Mouse (Mus musculus) limb, embryonic 11.5 days (tissue): ENCODE results near the gene Olfr750. TPM values are rescaled to one million over a fixed set of nuclear protein-coding genes. Genes with fewer than 3 reads are reported as not detected.

Experiments
- ATAC-seq: fragments of 200-750 bp; cut with Nextera tagmentation; 2 replicates; pipeline ENCODE4 v1.8.0; 2017; ENCODE audit warnings: low read depth; ENCODE audit not compliant: insufficient number of reproducible peaks, low FRiP score, low TSS enrichment
- DNase-seq: peaks from one replicate; pipeline ENCODE4 v3.0.0-alpha.2; 2015; ENCODE audit warnings: low spot score
- H3K27ac ChIP-seq: fragments of 300-500 bp; sonication (generic); replicated peaks from 2 replicates; pipeline ENCODE4 v1.5.1; 2014; ENCODE audit warnings: low read depth, mild to moderate bottlenecking, low read length
- H3K27me3 ChIP-seq: fragments of 300-500 bp; sonication (generic); 2 replicates; pipeline ENCODE4 v1.6.1; 2014; ENCODE audit warnings: mild to moderate bottlenecking, low read length, mixed read lengths; ENCODE audit not compliant: control insufficient read depth, insufficient read depth
- H3K36me3 ChIP-seq: fragments of 300-500 bp; sonication (generic); 2 replicates; pipeline ENCODE4 v1.6.1; 2014; ENCODE audit warnings: mild to moderate bottlenecking, low read length, moderate library complexity, mixed read lengths; ENCODE audit not compliant: control insufficient read depth, insufficient read depth
- H3K4me1 ChIP-seq: fragments of 300-500 bp; sonication (generic); 2 replicates; pipeline ENCODE4 v1.6.1; 2014; ENCODE audit warnings: low read length, mixed read lengths; ENCODE audit not compliant: control insufficient read depth, insufficient read depth
- H3K4me2 ChIP-seq: fragments of 300-500 bp; sonication (generic); 2 replicates; pipeline ENCODE4 v1.6.1; 2014; ENCODE audit warnings: low read depth, mild to moderate bottlenecking, moderate library complexity; ENCODE audit not compliant: severe bottlenecking
- H3K4me3 ChIP-seq: fragments of 300-500 bp; sonication (generic); 2 replicates; pipeline ENCODE4 v1.5.1; 2014; ENCODE audit warnings: low read depth, low read length
- H3K9ac ChIP-seq: fragments of 300-500 bp; sonication (generic); 2 replicates; pipeline ENCODE4 v1.6.1; 2014; ENCODE audit warnings: mild to moderate bottlenecking, low read length
- H3K9me3 ChIP-seq: fragments of 300-500 bp; sonication (generic); 2 replicates; pipeline ENCODE4 v1.6.1; 2016; ENCODE audit warnings: low read length; ENCODE audit not compliant: control insufficient read depth
- WGBS: fragments of 180-500 bp; shearing (Covaris S2); extraction: QIAGEN DNeasy Blood & Tissue Kit; methylation state at CpG from one replicate; pipeline ENCODE4 v1.1.7; 2014; 5-methylcytosine and 5-hydroxymethylcytosine counted together
- polyA plus RNA-seq: library from polyadenylated mRNA; unstranded; fragments of >200 nt; fragmentation: Nextera tagmentation; extraction: Ambion mirVana; gene quantifications from 2 replicates; pipeline ENCODE4 v1.2.1, GENCODE M21; 2014

Olfr750 gene
- polyA plus RNA-seq, 1 experiment from 2014 or later: not detected

- Histone ChIP-seq H3K4me3 (peak overlapping the region; percentile 39), H3K9ac (no peak overlapping the region), H3K4me2 (peak overlapping the region; percentile 51), H3K27ac (no peak overlapping the region), H3K27me3 (no peaks in the 10 kb centered on the region), H3K9me3 (no peaks in the 10 kb centered on the region), H3K4me1 (no peaks in the 10 kb centered on the region), H3K36me3 (no peaks in the 10 kb centered on the region)
- WGBS: 2% methylated on average over 40 of the region's 40 CpGs
- DNase-seq (peak; percentile 77), ATAC-seq (peak; percentile 45; the same call in 1 of the 2 replicates)
These were observed 8.7 kb upstream of the Olfr750 start for GRCm38 (mm10) chr14:51082599-51083581.

GRCm38 (mm10) chr14:51081035-51081434, 6.8 kb upstream of the Olfr750 start:
- WGBS: 88% methylated on average over 2 of the region's 2 CpGs
- ATAC-seq (no peak), DNase-seq (no peak)
- Histone ChIP-seq H3K36me3 (no peaks in the 10 kb centered on the region), H3K4me2 (no peak overlapping the region), H3K9me3 (no peaks in the 10 kb centered on the region), H3K4me3 (no peak overlapping the region), H3K9ac (no peak overlapping the region), H3K27ac (no peak overlapping the region), H3K27me3 (no peaks in the 10 kb centered on the region), H3K4me1 (no peaks in the 10 kb centered on the region)

GRCm38 (mm10) chr14:51079180-51079579, 4.9 kb upstream of the Olfr750 start:
- no peak overlapping the region for H3K4me2 ChIP-seq
- no peaks in the 10 kb centered on the region for H3K36me3 ChIP-seq
- H3K4me1 ChIP-seq: no peaks in the 10 kb centered on the region
- WGBS: 84% methylated on average over 1 of the region's 1 CpGs
- H3K27ac ChIP-seq: no peak overlapping the region
- no peak overlapping the region for H3K9ac ChIP-seq
- ATAC-seq (no peak), DNase-seq (no peak)
- H3K4me3 ChIP-seq: no peak overlapping the region
- H3K27me3 ChIP-seq: no peaks in the 10 kb centered on the region
- H3K9me3 ChIP-seq: no peaks in the 10 kb centered on the region

- H3K4me1 ChIP-seq: no peaks in the 10 kb centered on the region
- no peak for ATAC-seq
These were observed 4.6 kb downstream of the Olfr750 start for GRCm38 (mm10) chr14:51069617-51070016.

GRCm38 (mm10) chr14:51068956-51069355, 5.3 kb downstream of the Olfr750 start:
- WGBS: 94% methylated on average over 5 of the region's 5 CpGs
- no peak overlapping the region for H3K27ac ChIP-seq
- ATAC-seq: no peak

More at GRCm38 (mm10) chr14:51069617-51070016, 4.6 kb downstream of the Olfr750 start:
- H3K9ac ChIP-seq: no peak overlapping the region
- H3K9me3 ChIP-seq: no peaks in the 10 kb centered on the region
- WGBS: 84% methylated on average over 2 of the region's 2 CpGs
- H3K4me2 ChIP-seq: no peak overlapping the region
- DNase-seq: peak; percentile 42
- no peaks in the 10 kb centered on the region for H3K27me3 ChIP-seq
- H3K27ac ChIP-seq: no peak overlapping the region
- H3K36me3 ChIP-seq: no peaks in the 10 kb centered on the region
- H3K4me3 ChIP-seq: no peak overlapping the region

GRCm38 (mm10) chr14:51060761-51061160, 13.5 kb downstream of the Olfr750 start:
- Histone ChIP-seq H3K27ac (no peak overlapping the region), H3K36me3 (no peaks in the 10 kb centered on the region), H3K9ac (no peak overlapping the region), H3K9me3 (no peaks in the 10 kb centered on the region), H3K4me1 (no peaks in the 10 kb centered on the region), H3K27me3 (no peaks in the 10 kb centered on the region), H3K4me2 (no peak overlapping the region), H3K4me3 (no peak overlapping the region)
- DNase-seq (no peak), ATAC-seq (no peak)
- 76% methylated on average over 5 of the region's 5 CpGs for WGBS

More at GRCm38 (mm10) chr14:51068956-51069355, 5.3 kb downstream of the Olfr750 start:
- H3K4me2 ChIP-seq: no peak overlapping the region
- H3K36me3 ChIP-seq: no peaks in the 10 kb centered on the region
- no peaks in the 10 kb centered on the region for H3K9me3 ChIP-seq
- no peak for DNase-seq
- H3K27me3 ChIP-seq: no peaks in the 10 kb centered on the region
- H3K4me3 ChIP-seq: no peak overlapping the region
- H3K4me1 ChIP-seq: no peaks in the 10 kb centered on the region
- H3K9ac ChIP-seq: no peak overlapping the region

- Histone ChIP-seq H3K9me3 (no peaks in the 10 kb centered on the region), H3K36me3 (no peaks in the 10 kb centered on the region), H3K9ac (no peak within 1 kb of the TSS), H3K27me3 (no peaks in the 10 kb centered on the region), H3K4me2 (no peak within 1 kb of the TSS), H3K27ac (no peak within 1 kb of the TSS), H3K4me1 (no peaks in the 10 kb centered on the region), H3K4me3 (no peak within 1 kb of the TSS)
- ATAC-seq (no peak), DNase-seq (no peak)
- 76% methylated on average over 9 of the region's 9 CpGs for WGBS
These were observed 16.8 kb downstream of the Olfr750 start, which contains the start of gene Rnase12 for GRCm38 (mm10) chr14:51057401-51057831. Gene Rnase12, minus strand, starts transcription at chr14:51057661.

GRCm38 (mm10) chr14:51054243-51055237, 19.7 kb downstream of the Olfr750 start:
- Histone ChIP-seq H3K36me3 (no peaks in the 10 kb centered on the region), H3K4me1 (no peaks in the 10 kb centered on the region), H3K27ac (no peak overlapping the region), H3K9me3 (no peaks in the 10 kb centered on the region), H3K9ac (no peak overlapping the region), H3K4me3 (no peak overlapping the region), H3K27me3 (no peaks in the 10 kb centered on the region), H3K4me2 (no peak overlapping the region)
- ATAC-seq (no peak), DNase-seq (no peak)
- 81% methylated on average over 13 of the region's 13 CpGs for WGBS
